Mouse (Mus musculus) cerebellum, adult 2 months (tissue): ENCODE data around the gene Ccdc150.

Experiments
- CTCF ChIP-seq: fragments of 200-500 bp; IDR thresholded peaks from 2 replicates; pipeline ENCODE4 v1.5.1; 2011; ENCODE audit warnings: low read depth, mild to moderate bottlenecking, control low read depth, low read length, moderate library complexity, borderline replicate concordance; ENCODE audit not compliant: insufficient read depth
- POLR2A ChIP-seq: fragments of 200-500 bp; IDR thresholded peaks from 2 replicates; pipeline ENCODE4 v1.6.1; 2011; ENCODE audit warnings: low read length, control low read depth, borderline replicate concordance; ENCODE audit not compliant: insufficient read depth

GRCm38 (mm10) chr1:54354786-54355185 lies 104.3 kb downstream of the Ccdc150 start:
- TF ChIP-seq POLR2A (no peak), CTCF (no peak)
